Mouse (Mus musculus) myocyte (in vitro differentiated cells): ENCODE data around the gene Myh7.
"Not testable (repeated sequence)": the region's sequence is repeated elsewhere in the genome, so short reads cannot be mapped to it uniquely, and the experiment has no call there.

ENCODE experiments used
- CEBPB ChIP-seq: IDR thresholded peaks from 2 replicates; pipeline ENCODE4 v1.6.1; 2011; ENCODE audit warnings: mild to moderate bottlenecking, moderate library complexity; ENCODE audit not compliant: poor library complexity, insufficient read depth, severe bottlenecking
- E2F4 ChIP-seq: IDR thresholded peaks from one replicate; pipeline ENCODE4 v1.6.1; 2011; ENCODE audit warnings: mild to moderate bottlenecking, control low read depth, moderate library complexity; ENCODE audit not compliant: insufficient read depth
- MAX ChIP-seq: IDR thresholded peaks from one replicate; pipeline ENCODE4 v1.6.1; 2011; ENCODE audit warnings: low read depth, mild to moderate bottlenecking, control low read depth
- MYOD1 ChIP-seq, 3 experiments: IDR thresholded peaks; one replicate each; pipeline ENCODE4 v1.6.1; 2011; ENCODE audit warnings: control low read depth in 2 of 3, low read depth in 2 of 3, mild to moderate bottlenecking in 2 of 3, moderate library complexity in 1 of 3; ENCODE audit not compliant: insufficient read length in 2 of 3, control insufficient read depth in 1 of 3
- MYOG ChIP-seq, 3 experiments: IDR thresholded peaks; one replicate each; pipeline ENCODE4 v1.6.1; 2011; ENCODE audit warnings: control low read depth in 2 of 3, low read depth in 2 of 3, mild to moderate bottlenecking in 2 of 3; ENCODE audit not compliant: insufficient read length in 2 of 3, control insufficient read depth in 1 of 3, insufficient read depth in 1 of 3
- POLR2A ChIP-seq: IDR thresholded peaks from one replicate; pipeline ENCODE4 v1.6.1; 2011; ENCODE audit warnings: low read depth, mild to moderate bottlenecking, control low read depth, moderate library complexity; ENCODE audit not compliant: insufficient read length
- POLR2AphosphoS2 ChIP-seq: IDR thresholded peaks from one replicate; pipeline ENCODE4 v1.6.1; 2011; ENCODE audit warnings: low read depth, control low read depth; ENCODE audit not compliant: insufficient read length
- REST ChIP-seq: IDR thresholded peaks from one replicate; pipeline ENCODE4 v1.6.1; 2011; ENCODE audit warnings: mild to moderate bottlenecking, control low read depth, moderate library complexity; ENCODE audit not compliant: insufficient read depth, insufficient read length
- SRF ChIP-seq: IDR thresholded peaks from one replicate; pipeline ENCODE4 v1.6.1; 2011; ENCODE audit warnings: low read depth; ENCODE audit not compliant: control insufficient read depth, insufficient read length
- TCF3 ChIP-seq: IDR thresholded peaks from one replicate; pipeline ENCODE4 v1.6.1; 2011; ENCODE audit warnings: low read depth, control low read depth; ENCODE audit not compliant: insufficient read length
- USF1 ChIP-seq: IDR thresholded peaks from one replicate; pipeline ENCODE4 v1.6.1; 2011; ENCODE audit warnings: low read depth, mild to moderate bottlenecking, control low read depth, moderate library complexity

DNA sequence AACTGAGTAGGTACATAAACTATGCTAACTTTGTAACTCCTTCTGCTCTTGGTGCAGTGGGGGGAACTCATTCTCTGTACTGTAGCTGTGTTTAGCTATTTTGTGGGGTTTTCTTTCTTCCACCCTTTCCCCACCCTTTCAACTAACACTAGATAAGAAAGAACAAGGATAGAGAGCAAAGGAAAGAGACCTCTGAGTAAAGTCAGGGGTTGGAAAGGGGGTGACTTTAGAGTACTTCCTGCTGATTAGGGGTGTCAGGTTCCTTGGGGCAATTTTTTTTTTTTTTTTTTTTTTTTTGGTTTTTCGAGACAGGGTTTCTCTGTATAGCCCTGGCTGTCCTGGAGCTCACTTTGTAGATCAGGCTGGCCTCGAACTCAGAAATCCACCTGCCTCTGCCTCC, 49.3 kb upstream of the Myh7 start:
- not testable (repeated sequence) for TF ChIP-seq MAX; POLR2A; SRF; E2F4; USF1; MYOD1 (IDR thresholded peaks at IDR 0.05; ENCODE audit: control insufficient read depth in 1 of 3, insufficient read length in 2 of 3, low read depth in 2 of 3); MYOG (IDR thresholded peaks at IDR 0.05; ENCODE audit: control insufficient read depth in 1 of 3, insufficient read depth in 1 of 3, insufficient read length in 2 of 3, low read depth in 2 of 3); TCF3; REST; CEBPB; POLR2AphosphoS2
